Mouse (Mus musculus): Measurements from ENCODE around the gene Myl6. TPM values are rescaled to one million over a fixed set of nuclear protein-coding genes. Genes with fewer than 3 reads are reported as not detected.

Myl6 gene
- total RNA-seq (2022): 100 to 1,000 TPM; 555 to 620 (median 586) TPM

GRCm38 (mm10) chr10:128493695-128494666 is at the start of gene Myl6:
Gene Myl6, minus strand, starts transcription at chr10:128494145.
- DNase-seq (ENCODE audit: low spot score in 2 of 2): peak; percentile 97 to 98

- DNase-seq (ENCODE audit: low spot score in 2 of 2): no peak
These were observed 49.2 kb upstream of the Myl6 start for GRCm38 (mm10) chr10:128543100-128543499.

DNA sequence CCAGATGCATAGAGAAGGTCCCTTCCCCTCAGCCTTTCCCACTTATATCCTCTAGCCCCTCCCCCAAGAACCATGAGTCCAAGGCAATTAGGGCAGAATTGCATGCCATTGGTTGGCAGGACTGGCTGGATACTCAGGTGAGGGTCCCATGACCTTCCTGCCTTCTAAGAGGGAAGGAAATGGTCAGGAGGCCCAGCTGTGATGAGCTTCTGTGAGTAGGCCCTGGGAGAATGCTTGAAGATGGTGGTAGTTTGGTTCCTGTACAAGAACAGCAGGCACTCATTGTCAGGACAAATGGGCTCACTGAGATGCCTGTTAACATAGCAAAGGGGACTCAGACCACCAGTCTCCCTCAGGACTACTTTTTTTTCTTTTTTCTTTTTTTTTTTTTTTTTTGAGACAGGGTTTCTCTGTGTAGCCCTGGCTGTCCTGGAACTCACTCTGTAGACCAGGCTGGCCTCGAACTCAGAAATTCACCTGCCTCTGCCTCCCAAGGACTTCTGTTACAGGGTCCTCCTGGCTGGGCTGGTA is 44.5 kb upstream of the Myl6 start:
- no peak for DNase-seq (ENCODE audit: low spot score in 2 of 2)

DNA sequence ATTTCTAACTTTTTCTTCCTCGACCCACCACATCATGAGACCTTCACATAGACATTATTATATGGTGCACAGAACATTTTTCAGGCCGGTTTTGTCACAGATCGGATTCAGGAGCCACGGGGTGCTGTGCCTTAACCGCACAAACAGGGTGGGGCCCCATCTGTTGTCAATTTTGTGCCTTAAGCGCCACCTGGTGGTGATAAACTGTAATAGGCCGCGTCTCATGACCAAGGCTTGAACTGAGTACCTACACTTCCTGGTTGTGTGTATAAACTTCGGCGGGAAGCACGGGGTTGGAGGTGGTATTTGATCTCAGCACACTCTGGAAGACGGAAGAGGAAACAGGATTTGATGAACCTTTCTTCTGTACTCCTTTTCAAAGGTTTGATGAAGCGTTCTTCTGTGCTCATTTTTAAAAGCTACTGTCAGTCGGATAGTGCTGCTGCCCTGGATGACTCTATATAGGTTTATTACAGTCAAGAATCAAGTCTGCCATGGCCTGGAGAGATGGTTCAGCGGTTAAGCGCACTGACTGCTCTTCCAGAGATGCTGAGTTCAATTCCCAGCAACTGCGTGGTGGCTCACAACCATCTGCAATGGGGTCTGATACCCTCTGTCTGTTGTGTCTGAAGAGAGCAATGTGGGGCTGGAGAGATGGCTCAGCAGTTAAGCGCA is 42.5 kb upstream of the Myl6 start:
- peak; percentile 78 to 81 for DNase-seq (ENCODE audit: low spot score in 2 of 2)

DNA sequence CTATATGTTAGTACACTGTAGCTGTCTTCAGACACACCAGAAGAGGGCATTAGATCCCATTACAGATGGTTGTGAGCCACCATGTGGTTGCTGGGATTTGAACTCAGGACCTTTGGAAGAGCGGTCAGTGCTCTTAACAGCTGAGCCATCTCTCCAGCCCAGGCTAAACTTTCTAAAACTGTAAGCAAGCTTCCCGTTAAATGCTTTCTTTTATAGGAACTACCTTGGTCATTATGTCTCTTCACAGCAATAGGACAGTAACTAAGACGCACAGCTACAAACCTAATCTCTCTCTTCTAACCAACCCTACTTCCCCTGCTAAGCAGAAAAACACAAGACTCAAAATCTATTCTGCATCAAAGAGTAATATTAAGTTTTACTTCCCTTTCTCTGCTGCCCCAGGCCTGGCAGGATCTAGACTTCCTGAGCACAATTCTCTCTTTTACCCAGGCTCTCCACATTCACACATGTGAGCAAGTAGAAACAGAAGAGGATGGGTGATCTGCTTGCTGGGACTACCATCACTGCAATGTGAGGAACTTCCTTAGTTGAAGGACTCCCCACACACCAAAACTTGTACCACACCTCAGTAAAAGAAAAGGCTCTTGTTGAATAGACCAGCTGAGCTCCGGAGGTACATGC is 41.8 kb upstream of the Myl6 start:
- no peak for DNase-seq (ENCODE audit: low spot score in 2 of 2)

DNA sequence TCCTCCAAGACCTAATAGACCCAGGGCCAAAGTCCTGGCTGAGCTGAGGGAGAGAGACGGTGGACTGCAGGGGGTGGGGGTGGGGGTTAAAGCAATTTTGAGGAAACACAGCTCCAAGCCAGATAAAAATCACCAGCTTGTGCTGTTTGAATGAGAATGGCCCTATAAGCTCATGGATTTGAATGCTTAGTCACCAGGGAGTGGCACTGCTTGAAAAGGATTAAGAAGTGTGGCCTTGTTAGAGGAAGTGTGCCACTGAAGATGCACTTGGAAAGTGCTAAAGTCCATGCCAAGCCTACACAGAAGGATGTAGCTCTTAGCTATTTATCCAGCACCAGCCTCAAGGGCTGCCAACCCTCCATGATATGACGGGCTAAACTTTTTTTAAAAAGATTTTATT is 41.3 kb upstream of the Myl6 start:
- no peak for DNase-seq (ENCODE audit: low spot score in 2 of 2)

DNA sequence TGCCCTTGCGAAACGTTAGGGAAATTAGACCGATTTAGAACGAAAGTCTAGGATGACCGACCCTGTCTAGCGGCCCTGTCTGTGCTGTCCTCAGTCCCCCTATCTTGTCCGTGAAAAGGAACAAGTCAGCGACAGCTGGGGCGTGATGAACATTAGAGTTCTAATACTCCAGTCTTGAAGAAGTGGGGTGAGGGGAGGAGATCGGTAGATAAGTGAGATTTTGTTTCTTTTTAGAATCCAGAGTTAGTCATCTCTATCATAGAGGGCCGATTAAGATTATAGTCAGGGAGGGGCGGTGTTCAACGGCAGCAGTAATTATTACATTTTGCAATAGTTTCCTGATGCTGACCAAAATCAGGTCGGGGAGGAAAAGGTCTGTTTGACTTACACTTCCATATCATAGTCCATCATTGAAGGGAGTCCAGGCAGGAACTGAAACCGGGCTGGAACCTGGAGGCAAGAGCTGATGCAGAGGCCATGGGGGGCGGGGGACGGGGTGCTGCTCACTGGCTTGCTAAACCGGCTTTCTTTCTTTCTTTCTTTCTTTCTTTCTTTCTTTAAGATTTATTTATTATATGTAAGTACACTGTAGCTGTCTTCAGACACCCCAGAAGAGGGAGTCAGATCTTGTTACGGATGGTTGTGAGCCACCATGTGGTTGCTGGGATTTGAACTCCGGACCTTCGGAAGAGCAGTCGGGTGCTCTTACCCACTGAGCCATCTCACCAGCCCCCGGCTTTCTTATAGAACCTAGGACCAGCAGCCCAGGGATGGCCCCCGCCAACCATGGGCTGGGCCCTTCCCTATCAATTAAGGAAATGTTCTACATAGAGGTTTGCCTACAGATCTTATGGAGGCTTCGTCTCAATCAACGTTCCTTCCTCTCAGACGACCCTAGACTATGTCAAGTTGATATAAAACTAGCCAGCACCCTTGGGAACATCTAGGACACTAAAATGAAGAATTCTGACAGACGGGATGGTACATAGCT is 32.7 kb upstream of the Myl6 start:
- DNase-seq (ENCODE audit: low spot score in 2 of 2): no peak

DNA sequence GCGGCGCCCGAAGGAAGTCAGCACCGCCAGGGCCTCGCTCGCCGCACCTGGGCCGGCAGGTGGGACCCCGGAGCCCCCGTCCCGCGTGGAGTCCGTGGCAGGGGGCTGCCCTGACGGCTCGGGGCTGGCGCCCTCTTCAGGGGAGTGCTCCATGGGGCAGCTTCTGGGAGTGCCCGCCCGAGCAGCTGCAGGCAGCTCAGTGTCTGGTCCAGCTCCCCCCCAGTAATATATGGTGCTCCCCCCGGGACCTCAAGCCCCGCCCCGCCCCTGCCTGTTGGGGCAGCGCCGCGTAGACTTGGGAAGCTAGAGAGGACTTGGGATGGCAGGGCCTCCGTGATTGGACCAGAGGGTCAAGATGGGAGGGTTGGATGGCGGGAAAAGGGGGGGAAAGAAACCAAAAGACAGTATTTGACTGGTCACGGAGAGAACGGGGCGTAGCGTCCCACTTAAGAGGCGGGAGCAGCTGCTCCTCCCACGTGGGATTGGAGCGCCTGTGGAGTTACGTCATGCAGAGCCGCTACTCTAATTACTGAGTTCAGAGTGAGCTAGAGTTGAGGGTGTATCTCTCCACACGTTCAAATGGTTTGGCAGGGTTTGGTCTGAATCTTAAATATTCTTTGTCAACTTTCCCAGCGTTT is 31.8 kb upstream of the Myl6 start, which contains the start of gene Esyt1:
TSS of gene Esyt1 (minus strand) at position 201 of the 638 bp plus-strand sequence.
- peak; percentile 60 to 93 for DNase-seq (ENCODE audit: low spot score in 2 of 2)

DNA sequence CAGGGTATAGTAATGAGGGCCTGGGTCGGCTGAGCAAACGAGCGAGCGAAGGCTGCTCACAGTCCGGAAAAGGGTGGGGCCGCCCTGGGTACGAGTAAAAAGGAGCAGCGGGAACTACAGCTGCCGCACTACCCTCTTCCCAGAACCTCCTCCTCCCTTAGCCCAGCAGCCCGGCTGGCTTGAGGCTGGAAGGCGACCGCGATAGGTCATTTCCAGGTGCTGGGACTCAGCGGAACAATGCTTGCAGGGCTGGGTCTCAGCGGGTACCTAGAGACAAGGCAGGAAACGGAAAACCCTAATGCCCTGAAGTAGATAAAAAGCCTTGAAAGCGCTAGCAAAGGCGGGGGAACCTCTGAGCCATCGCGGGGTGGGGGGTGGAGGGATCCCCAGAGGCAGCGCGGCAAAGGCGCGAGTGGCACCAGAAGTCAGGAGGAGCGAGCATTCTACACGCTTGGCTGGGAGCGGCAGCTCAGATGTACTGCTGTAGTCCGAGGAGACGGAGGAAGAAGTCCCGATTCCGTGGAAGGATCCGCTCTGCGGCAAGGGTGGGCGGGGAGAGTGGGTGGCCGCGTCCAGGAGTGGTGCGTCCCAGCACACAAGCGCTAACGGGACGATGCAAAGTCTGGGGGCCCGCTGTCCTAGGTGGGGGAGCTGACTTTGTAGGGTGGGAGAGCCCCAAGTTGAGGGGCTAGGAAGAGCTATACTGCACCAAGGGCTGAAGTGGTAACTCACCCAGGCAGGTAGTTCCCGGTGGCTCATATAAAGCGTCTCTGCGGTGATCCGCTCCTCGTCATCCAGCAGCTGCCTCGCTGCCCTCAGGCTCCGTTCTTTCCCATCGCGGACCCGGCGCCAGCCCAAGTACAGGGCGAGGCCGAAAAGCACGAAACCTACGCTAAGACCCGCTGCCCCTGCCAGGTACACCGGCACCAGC is 31.1 kb upstream of the Myl6 start:
- no peak for DNase-seq (ENCODE audit: low spot score in 2 of 2)

- no peak for DNase-seq (ENCODE audit: low spot score in 2 of 2)
These were observed 30.3 kb upstream of the Myl6 start for GRCm38 (mm10) chr10:128524111-128524731.

DNA sequence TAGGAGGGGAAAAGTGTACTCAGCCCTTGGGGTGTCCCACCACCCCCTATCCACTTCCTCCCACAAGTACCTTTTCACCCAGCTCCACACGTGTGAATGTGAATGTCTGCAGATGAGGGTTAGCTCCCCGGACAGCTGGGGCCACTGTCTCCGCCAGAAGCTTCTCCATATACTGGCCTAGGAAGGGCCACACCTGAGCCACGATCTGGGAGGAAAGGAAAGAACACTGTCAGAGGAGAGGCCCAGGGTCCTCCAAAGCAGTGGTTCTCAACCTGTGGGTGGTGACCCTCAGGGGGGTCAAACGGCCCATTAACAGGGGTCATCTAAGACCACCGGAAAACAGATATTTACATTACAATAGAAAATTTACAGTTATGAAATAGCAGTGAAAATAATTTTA is 28.4 kb upstream of the Myl6 start:
- no peak for DNase-seq (ENCODE audit: low spot score in 2 of 2)

DNA sequence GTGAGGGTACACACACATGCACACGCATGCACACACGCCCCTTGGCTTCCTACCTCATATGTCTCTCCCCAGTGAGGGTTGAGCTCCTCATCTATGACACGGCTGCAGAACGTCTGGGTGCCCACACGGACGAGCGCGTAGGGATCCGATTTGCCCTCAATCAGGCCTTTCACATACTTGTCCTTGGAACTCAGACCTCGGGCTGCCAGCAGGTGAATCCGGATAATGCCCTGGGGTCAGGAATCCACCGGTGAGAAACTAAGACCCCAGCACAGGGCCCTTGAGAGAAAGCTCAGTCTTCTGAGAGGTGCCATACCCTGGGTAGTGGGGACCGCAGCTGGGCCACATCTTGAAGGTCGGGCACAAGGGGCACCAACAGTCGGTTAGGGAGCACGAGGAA is 26.6 kb upstream of the Myl6 start:
- no peak for DNase-seq (ENCODE audit: low spot score in 2 of 2)

- no peak for DNase-seq (ENCODE audit: low spot score in 2 of 2)
These were observed 24.9 kb upstream of the Myl6 start for GRCm38 (mm10) chr10:128518833-128519232.

DNA sequence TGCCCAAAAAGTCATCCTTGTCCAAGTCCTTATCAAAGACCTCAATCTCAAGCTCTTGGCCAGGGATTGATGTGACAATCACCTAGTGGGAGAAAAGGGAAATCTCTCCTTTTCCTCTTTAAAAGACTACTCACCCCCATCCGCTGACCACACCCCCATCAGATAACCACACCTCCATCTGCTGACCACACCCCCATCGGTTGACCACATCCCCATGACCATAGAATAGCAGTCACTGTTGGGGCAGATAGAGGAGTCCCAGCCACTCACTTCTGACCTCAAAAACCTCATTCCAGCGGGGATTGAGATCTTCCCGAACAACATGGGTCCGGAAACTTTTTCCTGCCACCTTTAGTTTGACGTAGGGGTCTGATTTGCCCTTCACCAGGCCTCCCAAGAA is 22.7 kb upstream of the Myl6 start:
- no peak for DNase-seq (ENCODE audit: low spot score in 2 of 2)

- no peak for DNase-seq (ENCODE audit: low spot score in 2 of 2)
These were observed 22.1 kb upstream of the Myl6 start for GRCm38 (mm10) chr10:128516029-128516428.

DNA sequence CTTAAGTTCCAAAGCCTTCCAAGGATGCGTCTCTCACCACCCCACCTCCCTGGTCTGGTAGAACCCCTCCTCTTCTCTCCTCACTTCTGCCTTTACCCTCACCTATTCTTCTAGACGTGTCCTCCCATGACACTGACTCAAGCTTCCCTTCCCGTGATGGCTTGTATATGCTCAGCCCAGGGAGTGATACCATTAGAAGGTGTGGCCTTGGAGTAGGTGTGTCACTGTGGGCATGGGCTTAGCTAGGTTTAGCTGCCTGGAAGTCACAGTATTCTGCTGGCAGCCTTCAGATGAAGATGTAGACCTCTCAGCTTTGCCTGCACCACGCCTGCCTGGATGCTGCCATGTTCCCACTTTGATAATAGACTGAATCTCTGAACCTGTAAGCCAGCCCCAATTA is 21.1 kb upstream of the Myl6 start:
- no peak for DNase-seq (ENCODE audit: low spot score in 2 of 2)

- DNase-seq (ENCODE audit: low spot score in 2 of 2): no peak
These were observed 17.8 kb upstream of the Myl6 start for GRCm38 (mm10) chr10:128511761-128512160.

DNA sequence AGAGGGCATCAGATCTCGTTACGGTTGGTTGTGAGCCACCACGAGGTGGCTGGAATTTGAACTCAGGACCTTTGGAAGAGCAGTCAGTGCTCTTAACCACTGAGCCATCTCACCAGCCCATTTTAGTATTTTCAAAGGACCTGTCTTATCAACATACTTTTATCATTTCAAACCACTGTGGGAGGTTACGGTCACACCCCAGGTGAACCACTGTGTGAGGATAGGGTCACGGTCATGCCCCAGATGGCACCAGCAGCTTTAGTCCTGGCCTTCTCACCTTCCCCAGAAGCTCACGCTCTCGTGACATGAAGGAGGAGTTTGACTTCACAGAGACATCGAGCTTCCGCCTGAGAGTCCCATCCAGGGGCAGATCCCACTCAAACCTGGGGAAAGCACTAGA is 17.2 kb upstream of the Myl6 start:
- DNase-seq (ENCODE audit: low spot score in 2 of 2): no peak

Data from left cerebral cortex, adult 8-10 months (tissue).